Mouse (Mus musculus): ENCODE results near the gene Tiam2. TPM values are rescaled to one million over a fixed set of nuclear protein-coding genes. Genes with fewer than 3 reads are reported as not detected.

Gene Tiam2
- polyA plus RNA-seq, 1 experiment from 2014 or later: 3.3 TPM

DNA sequence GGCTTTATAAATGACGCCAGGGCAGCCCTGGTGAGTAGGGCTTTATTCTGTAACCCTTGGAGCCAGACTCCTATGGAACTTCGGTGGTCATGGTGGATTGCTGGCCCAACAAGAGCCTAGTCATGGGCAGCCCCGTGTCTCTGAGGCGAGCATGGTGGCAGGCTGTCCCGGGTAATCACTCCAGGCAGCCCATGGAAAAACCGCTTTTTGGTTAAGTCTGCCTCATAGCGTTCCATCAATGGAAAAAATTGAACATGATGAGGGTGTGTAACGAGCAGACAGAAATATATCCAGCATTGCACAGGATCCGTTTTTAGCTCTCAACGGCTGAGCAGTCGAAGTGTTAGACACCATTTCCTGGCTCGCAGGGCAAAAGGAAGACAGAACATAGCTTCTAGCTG lies 70.5 kb downstream of the Tiam2 start:
- no peak for TF ChIP-seq CTCF (IDR thresholded peaks at IDR 0.05; ENCODE audit: low read depth)
- H3K4me3 ChIP-seq (replicated peaks; ENCODE audit: low read depth, low read length): no peak overlapping the region
- H3K36me3 ChIP-seq (ENCODE audit: insufficient read depth, low read length): no peaks in the 10 kb centered on the region
- ATAC-seq (replicated peaks; ENCODE audit: low FRiP score, low read depth): no peak
- no peak overlapping the region for H3K27ac ChIP-seq
- H3K9ac ChIP-seq (ENCODE audit: low read depth, low read length): no peak overlapping the region
- H3K9me3 ChIP-seq (replicated peaks; ENCODE audit: low read length): no peaks in the 10 kb centered on the region
- H3K4me1 ChIP-seq (replicated peaks; ENCODE audit: insufficient read depth, low read length): 0 out of 2 replicates have a peak, but pooled peaks cover 5% of the 10 kb centered on the region
- H3K4me2 ChIP-seq (ENCODE audit: low read length): no peak overlapping the region
- no peak for DNase-seq (ENCODE audit: low spot score)
- H3K27me3 ChIP-seq (ENCODE audit: insufficient read depth, low read length): no peaks in the 10 kb centered on the region
- WGBS: 68% methylated on average over 12 of the region's 12 CpGs

DNA sequence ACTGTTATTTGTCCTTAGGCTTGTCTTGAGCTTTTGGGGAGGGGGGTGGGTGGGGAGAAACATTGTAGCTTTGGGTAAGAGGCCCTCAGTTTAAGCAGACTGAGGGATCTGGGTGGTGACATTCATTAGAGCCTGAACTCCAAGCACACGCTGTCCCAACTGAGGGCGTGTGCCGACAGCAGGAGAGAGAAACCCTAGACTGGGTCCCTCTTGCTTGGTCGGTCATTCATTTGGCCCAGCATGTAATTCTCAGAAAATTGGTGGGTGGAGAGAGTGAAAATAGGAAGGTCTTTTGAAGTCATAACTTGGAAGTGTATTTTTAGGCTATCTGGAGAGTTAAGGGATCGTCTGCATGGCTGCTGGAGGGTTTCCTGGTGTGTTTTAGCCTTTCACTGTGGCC lies 71.5 kb downstream of the Tiam2 start:
- no peak overlapping the region for H3K9ac ChIP-seq (ENCODE audit: low read depth, low read length)
- no peak overlapping the region; the same call in 1 of the 2 replicates for H3K27ac ChIP-seq
- DNase-seq (ENCODE audit: low spot score): peak; percentile 19
- H3K36me3 ChIP-seq (ENCODE audit: insufficient read depth, low read length): no peaks in the 10 kb centered on the region
- 26% methylated on average over 5 of the region's 5 CpGs for WGBS
- no peak for TF ChIP-seq CTCF (IDR thresholded peaks at IDR 0.05; ENCODE audit: low read depth)
- H3K4me1 ChIP-seq (replicated peaks; ENCODE audit: insufficient read depth, low read length): 0 out of 2 replicates have a peak, but pooled peaks cover 5% of the 10 kb centered on the region
- H3K9me3 ChIP-seq (replicated peaks; ENCODE audit: low read length): no peaks in the 10 kb centered on the region
- H3K27me3 ChIP-seq (ENCODE audit: insufficient read depth, low read length): no peaks in the 10 kb centered on the region
- H3K4me2 ChIP-seq (ENCODE audit: low read length): no peak overlapping the region
- no peak for ATAC-seq (replicated peaks; ENCODE audit: low FRiP score, low read depth)
- no peak overlapping the region for H3K4me3 ChIP-seq (replicated peaks; ENCODE audit: low read depth, low read length)

DNA sequence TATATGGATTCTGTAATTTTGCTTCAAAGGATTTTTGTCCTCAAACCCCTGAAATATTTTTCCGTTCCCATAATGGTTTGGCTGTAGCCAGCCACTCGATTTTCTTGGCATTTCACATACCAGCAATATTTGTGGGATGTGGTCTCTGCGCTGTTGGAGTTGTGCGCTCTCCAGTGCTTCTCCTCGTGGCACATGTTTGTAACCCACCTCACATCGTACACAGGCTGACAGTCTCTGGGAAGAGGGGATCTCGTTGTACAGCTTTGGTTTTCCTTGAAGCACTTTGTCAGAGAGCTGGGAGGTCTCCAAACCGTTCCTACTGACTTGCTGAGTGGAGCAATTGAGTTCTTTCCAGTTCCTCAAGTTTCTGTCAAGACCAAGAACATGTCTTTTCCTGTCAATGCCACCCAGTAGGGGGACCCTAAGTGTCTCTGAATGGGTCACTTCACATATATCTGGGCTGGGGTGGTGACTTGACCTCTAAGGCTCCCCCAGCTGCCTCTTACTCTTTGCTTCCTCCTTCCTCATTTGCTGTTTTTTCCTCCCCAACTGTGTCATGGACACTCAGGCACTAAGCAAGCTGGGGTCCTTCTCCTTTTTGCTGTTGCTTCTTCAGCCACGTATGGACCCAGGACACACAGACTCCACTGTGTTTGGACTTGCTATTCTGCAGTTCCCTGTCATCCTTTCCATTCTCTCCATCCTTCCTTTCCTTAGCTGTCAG lies 79.1 kb downstream of the Tiam2 start:
- Histone ChIP-seq H3K36me3 (ENCODE audit: insufficient read depth, low read length) (no peaks in the 10 kb centered on the region), H3K4me1 (replicated peaks; ENCODE audit: insufficient read depth, low read length) (no peaks in the 10 kb centered on the region), H3K4me2 (ENCODE audit: low read length) (no peak overlapping the region), H3K27ac (no peak overlapping the region), H3K27me3 (ENCODE audit: insufficient read depth, low read length) (no peaks in the 10 kb centered on the region), H3K4me3 (replicated peaks; ENCODE audit: low read depth, low read length) (no peak overlapping the region), H3K9me3 (replicated peaks; ENCODE audit: low read length) (no peaks in the 10 kb centered on the region), H3K9ac (ENCODE audit: low read depth, low read length) (no peak overlapping the region)
- WGBS: 80% methylated on average over 9 of the region's 9 CpGs
- ATAC-seq (replicated peaks; ENCODE audit: low FRiP score, low read depth) (no peak), DNase-seq (ENCODE audit: low spot score) (no peak)
- no peak for TF ChIP-seq CTCF (IDR thresholded peaks at IDR 0.05; ENCODE audit: low read depth)

DNA sequence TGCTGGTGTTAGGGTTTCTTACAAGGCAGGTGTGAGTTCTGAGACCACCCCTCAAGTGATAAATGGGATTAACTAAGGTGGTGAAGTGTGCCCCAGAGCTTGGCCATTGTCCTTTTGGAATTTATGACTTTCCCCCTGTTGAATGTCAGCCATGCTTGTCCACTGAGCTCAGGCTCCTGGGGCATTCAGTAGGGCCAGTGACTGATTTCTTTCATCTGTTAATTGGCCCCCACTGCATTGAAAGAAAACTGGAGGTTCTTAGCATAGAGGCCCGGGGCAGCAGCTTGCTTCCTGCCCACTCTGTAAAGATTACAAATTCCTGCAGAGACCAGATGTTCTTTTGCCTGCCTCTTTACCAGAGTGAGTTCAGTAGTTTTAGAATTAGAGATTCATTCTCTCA lies 80.7 kb downstream of the Tiam2 start:
- no peak for TF ChIP-seq CTCF (IDR thresholded peaks at IDR 0.05; ENCODE audit: low read depth)
- Histone ChIP-seq H3K4me2 (ENCODE audit: low read length) (no peak overlapping the region), H3K9me3 (replicated peaks; ENCODE audit: low read length) (no peaks in the 10 kb centered on the region), H3K36me3 (ENCODE audit: insufficient read depth, low read length) (no peaks in the 10 kb centered on the region), H3K4me3 (replicated peaks; ENCODE audit: low read depth, low read length) (no peak overlapping the region), H3K9ac (ENCODE audit: low read depth, low read length) (no peak overlapping the region), H3K4me1 (replicated peaks; ENCODE audit: insufficient read depth, low read length) (no peaks in the 10 kb centered on the region), H3K27me3 (ENCODE audit: insufficient read depth, low read length) (no peaks in the 10 kb centered on the region), H3K27ac (no peak overlapping the region)
- no peak for ATAC-seq (replicated peaks; ENCODE audit: low FRiP score, low read depth)
- DNase-seq (ENCODE audit: low spot score): no peak
- WGBS: 8% methylated on average over 1 of the region's 1 CpGs

DNA sequence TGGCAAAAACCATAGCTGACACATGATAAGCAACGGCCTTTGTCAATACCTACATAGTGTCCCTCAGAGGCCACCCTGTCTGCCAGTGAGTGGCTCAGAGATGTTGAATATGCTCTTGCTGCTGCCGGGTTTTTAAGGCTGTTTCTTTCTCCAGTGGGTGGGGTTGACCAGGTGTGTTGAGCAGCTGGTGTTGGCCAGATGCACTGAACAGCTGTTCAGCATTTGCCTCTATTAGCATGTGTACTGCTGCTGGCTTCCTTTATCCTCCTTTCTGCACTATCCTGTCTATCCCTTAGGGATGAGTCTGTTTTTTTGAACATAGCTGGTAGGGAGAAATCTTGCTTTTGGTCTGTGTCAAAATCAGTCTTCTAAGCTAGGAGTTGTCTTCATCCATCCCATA lies 83.9 kb downstream of the Tiam2 start:
- WGBS: 85% methylated on average over 2 of the region's 2 CpGs
- no peak overlapping the region for H3K4me3 ChIP-seq (replicated peaks; ENCODE audit: low read depth, low read length)
- no peak for ATAC-seq (replicated peaks; ENCODE audit: low FRiP score, low read depth)

DNA sequence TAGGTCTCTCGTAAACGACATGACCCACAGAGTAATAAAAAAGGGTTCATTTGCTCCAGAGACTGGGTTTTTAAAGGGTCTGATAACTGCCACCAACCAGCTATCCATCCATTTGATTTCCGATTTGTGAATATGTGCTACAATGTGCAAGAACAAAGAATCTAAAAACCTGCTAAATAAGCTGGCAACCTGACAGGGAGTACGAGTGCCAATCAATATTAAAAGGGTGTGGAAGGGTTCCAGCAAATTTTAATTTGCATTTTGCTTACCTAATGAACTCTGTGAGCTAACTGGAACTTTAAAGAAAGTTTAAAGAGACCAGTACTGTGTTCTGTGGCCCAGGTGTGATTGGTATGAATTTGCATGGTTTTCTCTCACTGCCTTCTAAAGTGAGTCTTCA lies 86.4 kb downstream of the Tiam2 start:
- ATAC-seq (replicated peaks; ENCODE audit: low FRiP score, low read depth): no peak

More for the DNA sequence above, 83.9 kb downstream of the Tiam2 start:
- Histone ChIP-seq H3K27ac (no peak overlapping the region), H3K4me2 (ENCODE audit: low read length) (no peak overlapping the region), H3K4me1 (replicated peaks; ENCODE audit: insufficient read depth, low read length) (no peaks in the 10 kb centered on the region), H3K9ac (ENCODE audit: low read depth, low read length) (no peak overlapping the region), H3K9me3 (replicated peaks; ENCODE audit: low read length) (no peaks in the 10 kb centered on the region), H3K36me3 (ENCODE audit: insufficient read depth, low read length) (no peaks in the 10 kb centered on the region), H3K27me3 (ENCODE audit: insufficient read depth, low read length) (no peaks in the 10 kb centered on the region)
- no peak for TF ChIP-seq CTCF (IDR thresholded peaks at IDR 0.05; ENCODE audit: low read depth)
- DNase-seq (ENCODE audit: low spot score): no peak

DNA sequence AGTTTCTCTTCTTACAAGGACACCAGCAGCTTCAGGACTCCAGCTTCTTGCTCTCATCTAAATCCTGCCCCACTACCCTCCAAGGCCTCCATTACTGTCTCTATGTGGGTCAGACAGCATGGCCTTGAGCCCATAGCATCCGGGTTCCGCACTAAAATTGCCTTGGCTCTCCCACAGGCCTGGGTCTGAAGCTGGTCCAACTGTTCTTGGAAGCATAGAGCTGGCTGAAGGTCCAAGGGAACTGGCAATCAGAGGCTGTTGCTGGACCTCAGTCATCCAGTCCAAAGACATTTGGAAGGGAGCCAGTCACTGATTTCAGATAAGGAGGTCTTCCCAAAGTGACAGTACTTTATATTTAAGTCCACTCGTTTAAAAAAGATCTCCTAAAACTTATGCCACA lies 89.2 kb downstream of the Tiam2 start:
- WGBS: 77% methylated on average over 3 of the region's 3 CpGs

More for the DNA sequence above, 86.4 kb downstream of the Tiam2 start:
- no peak overlapping the region for H3K4me3 ChIP-seq (replicated peaks; ENCODE audit: low read depth, low read length)
- WGBS: 66% methylated on average over 4 of the region's 4 CpGs
- no peak overlapping the region for H3K27ac ChIP-seq
- H3K36me3 ChIP-seq (ENCODE audit: insufficient read depth, low read length): no peaks in the 10 kb centered on the region
- H3K9me3 ChIP-seq (replicated peaks; ENCODE audit: low read length): no peaks in the 10 kb centered on the region
- DNase-seq (ENCODE audit: low spot score): no peak
- no peak overlapping the region for H3K4me2 ChIP-seq (ENCODE audit: low read length)
- TF ChIP-seq CTCF (IDR thresholded peaks at IDR 0.05; ENCODE audit: low read depth): no peak
- H3K9ac ChIP-seq (ENCODE audit: low read depth, low read length): no peak overlapping the region
- no peaks in the 10 kb centered on the region for H3K4me1 ChIP-seq (replicated peaks; ENCODE audit: insufficient read depth, low read length)
- H3K27me3 ChIP-seq (ENCODE audit: insufficient read depth, low read length): no peaks in the 10 kb centered on the region

More for the DNA sequence above, 89.2 kb downstream of the Tiam2 start:
- no peak for TF ChIP-seq CTCF (IDR thresholded peaks at IDR 0.05; ENCODE audit: low read depth)
- Histone ChIP-seq H3K9me3 (replicated peaks; ENCODE audit: low read length) (no peaks in the 10 kb centered on the region), H3K27me3 (ENCODE audit: insufficient read depth, low read length) (no peaks in the 10 kb centered on the region), H3K36me3 (ENCODE audit: insufficient read depth, low read length) (no peaks in the 10 kb centered on the region), H3K27ac (no peak overlapping the region), H3K4me3 (replicated peaks; ENCODE audit: low read depth, low read length) (no peak overlapping the region), H3K9ac (ENCODE audit: low read depth, low read length) (no peak overlapping the region), H3K4me1 (replicated peaks; ENCODE audit: insufficient read depth, low read length) (no peaks in the 10 kb centered on the region), H3K4me2 (ENCODE audit: low read length) (no peak overlapping the region)
- DNase-seq (ENCODE audit: low spot score) (no peak), ATAC-seq (replicated peaks; ENCODE audit: low FRiP score, low read depth) (no peak)
